8 mouse cellular contexts compared by ENCODE assay signal in the genomic region with DNA sequence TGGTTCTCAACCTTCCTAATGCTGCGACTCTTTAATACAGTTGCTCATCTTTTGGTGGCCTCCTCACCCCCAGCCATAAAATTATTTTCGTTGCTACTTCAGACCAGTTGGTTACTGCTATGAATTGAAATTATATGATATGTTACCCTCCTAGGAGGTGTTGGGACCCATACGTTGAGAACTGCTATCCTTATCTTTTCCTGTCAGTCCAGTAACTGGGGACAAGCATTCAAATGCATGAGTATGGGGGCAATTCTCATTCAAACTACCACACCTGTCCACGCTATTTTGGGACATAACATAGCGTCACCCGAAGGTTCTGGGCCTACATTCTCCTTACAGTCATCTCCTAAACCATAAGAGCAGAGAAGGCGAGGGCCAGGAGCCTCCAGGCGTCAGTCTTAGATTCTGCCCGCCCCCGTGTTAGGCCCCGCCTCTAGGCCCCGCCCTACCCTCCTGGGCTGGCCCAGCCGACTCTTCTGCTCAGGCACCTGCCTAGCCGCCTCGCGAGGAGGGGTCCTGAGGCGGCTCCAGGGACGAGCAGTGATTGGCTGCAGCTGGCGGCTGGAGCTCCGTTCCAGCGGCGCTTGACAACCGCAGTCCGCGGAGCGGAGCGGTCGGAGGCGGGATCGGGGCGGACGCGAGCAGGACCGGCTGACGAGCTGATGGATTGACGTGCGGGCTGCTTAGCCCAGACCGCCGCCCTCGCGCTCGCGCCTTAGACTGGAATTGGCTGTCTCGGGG. TPM values are rescaled to one million over a fixed set of nuclear protein-coding genes. Genes with fewer than 3 reads are reported as not detected.
DNase-seq lines count a peak whose midpoint lies in the region; ATAC-seq lines count a peak whose summit lies in the region.

A gene (plus strand): TSS at position 494 of the 744 bp plus-strand sequence.

- H3K9me3 ChIP-seq in hindbrain, embryonic 12.5 days (replicated peaks), result no peaks in the 10 kb centered on the region

- DNase-seq in NIH3T3 (ENCODE audit: low read depth), result peak; percentile 99
- peak; percentile 96 to 98 for DNase-seq in cerebellum, postnatal 10 days
- peak; percentile 94 to 96 for DNase-seq in frontal cortex, postnatal 10 days (ENCODE audit: low spot score in 2 of 2)
- DNase-seq in layer of hippocampus, postnatal 14 days (ENCODE audit: low spot score in 2 of 2), result peak; percentile 93 to 96
- peak; percentile 96 for DNase-seq in lung, postnatal 14 days
- DNase-seq in retina, adult 2 months (ENCODE audit: low read depth, low spot score), result peak; percentile 85
- peak; percentile 97 to 98 for DNase-seq in thymus, postnatal 36 days

- WGBS in hindbrain, embryonic 12.5 days, result 6% methylated on average over 43 of the region's 44 CpGs

- H3K27me3 ChIP-seq in hindbrain, embryonic 12.5 days, result no peaks in the 10 kb centered on the region

- H3K36me3 ChIP-seq in hindbrain, embryonic 12.5 days, result no peaks in the 10 kb centered on the region

- H3K27ac ChIP-seq in hindbrain, embryonic 12.5 days, result peak within 1 kb of the TSS; percentile 95

- H3K4me1 ChIP-seq in hindbrain, embryonic 12.5 days, result peaks cover 6% of the 10 kb centered on the region

- H3K9ac ChIP-seq in hindbrain, embryonic 12.5 days, result peak within 1 kb of the TSS; percentile 93

- H3K4me3 ChIP-seq in hindbrain, embryonic 12.5 days, result peak within 1 kb of the TSS; percentile 88

- peak within 1 kb of the TSS; percentile 80 for H3K4me2 ChIP-seq in hindbrain, embryonic 12.5 days (replicated peaks)

- peak; percentile 99 for ATAC-seq in hindbrain, embryonic 12.5 days (ENCODE audit: low FRiP score)

RNA-seq across cellular contexts. Expression of the gene that starts here (rescaled TPM):
- polyA plus RNA-seq in hindbrain, embryonic 12.5 days (2016; fragmentation: Nextera tagmentation; extraction: Ambion mirVana), result 66.8 and 72.2 TPM in 2 replicates
- 100 to 1,000 TPM; 125 to 127 TPM for total RNA-seq in layer of hippocampus, postnatal 14 days (2021)

Comparison
In these comparisons a context has a peak if more than half of its experiments do, and no peak if none do; other contexts are left out.
1. Peak in every context shown above with its lines: DNase-seq, ATAC-seq, H3K4me3 ChIP-seq and H3K27ac ChIP-seq.